Mouse (Mus musculus): ENCODE measurements around the gene Prim2. TPM values are rescaled to one million over a fixed set of nuclear protein-coding genes. Genes with fewer than 3 reads are reported as not detected.

Prim2 gene
- 1 to 10 TPM; 6.6 to 9.9 TPM for total RNA-seq (2023)

GRCm38 (mm10) chr1:33669708-33670141 is at the start of gene Prim2:
Gene Prim2 (minus strand): TSS chr1:33669795.

Other genes with a start within 250 kb of the Prim2 start
- gene Rab23, start 50.1 kb upstream of the Prim2 start, total RNA-seq (2023), result 1 to 10 TPM; 2.6 to 2.9 TPM
- 1 to 10 TPM in 1 of 2 experiments, under 1 TPM in 1; 0.46 to 1.0 TPM for gene Bag2, start 88.0 kb upstream of the Prim2 start, total RNA-seq (2023)
- gene Zfp451, start 144.8 kb upstream of the Prim2 start, total RNA-seq (2023), result 10 to 100 TPM; 33.2 to 33.4 TPM
- gene Bend6, start 238.0 kb upstream of the Prim2 start, total RNA-seq (2023), result 1 to 10 TPM; 1.8 to 2.9 TPM
- 10 to 100 TPM; 34.3 to 41.6 TPM for gene Dst, start 238.4 kb upstream of the Prim2 start, total RNA-seq (2023)

Data from monocyte, adult 59 days (primary cell).